Mouse (Mus musculus): ENCODE results near the gene Pam.

The Pam gene

DNA sequence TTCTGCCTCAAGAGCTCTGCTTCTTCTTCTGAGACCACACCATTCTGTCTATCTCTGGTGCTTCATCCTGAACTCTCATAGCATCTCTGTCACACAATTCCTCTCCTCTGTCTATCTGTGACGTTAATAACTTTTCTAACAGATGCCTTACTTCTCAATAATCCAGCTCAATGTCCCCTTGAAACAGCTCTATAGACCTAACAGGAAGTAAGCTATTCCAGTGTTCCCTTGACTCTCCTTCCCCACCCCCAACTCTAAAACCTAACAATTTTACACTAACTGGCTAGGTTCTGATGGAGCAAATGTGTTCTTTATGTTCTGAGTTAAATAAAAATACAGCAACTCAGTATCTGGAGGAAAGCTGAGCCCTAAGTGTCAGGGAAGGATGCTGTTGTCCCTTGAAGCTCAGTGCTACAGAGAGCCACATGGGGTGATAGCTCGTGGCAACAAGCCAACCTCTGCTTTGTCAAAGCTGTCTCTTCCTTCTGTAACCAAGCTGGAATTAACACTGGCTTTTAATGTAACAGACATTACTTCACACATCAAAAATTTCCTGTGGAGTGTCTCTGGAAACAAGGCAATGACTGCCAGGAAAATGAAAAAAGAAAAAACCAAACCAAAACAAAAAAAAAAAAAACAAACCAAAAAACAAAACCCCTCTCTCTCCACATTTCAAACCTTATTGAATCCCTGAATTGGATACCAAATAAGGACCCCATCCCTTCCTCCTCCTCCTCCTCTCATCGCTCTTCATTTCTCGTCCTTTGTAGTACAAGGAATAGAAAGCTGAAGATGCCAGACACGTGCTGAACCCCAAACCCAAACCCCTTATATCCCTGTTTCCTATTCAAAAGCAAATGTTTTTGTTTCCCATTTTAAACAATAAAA lies 261.7 kb downstream of the Pam start:
- no peak for DNase-seq (ENCODE audit: low read depth, low spot score)

DNA sequence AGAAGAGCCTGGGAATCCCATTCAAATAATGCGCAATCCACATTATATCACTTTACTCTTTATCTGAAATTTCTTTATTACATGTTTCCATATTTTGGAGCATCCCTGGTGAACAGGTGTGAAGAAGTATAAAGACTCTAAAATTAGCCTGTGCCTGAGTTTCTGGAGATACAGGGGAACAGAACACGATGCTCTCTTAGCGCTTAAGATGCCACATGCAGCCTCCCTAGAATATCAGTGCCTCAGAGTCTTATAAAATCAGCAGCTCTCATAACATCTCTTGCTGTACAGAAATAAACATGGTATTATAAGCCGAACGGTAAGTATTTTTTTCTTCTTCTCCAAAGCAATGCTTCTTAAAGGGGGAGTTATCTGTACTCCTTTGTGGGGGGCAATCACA lies 267.4 kb downstream of the Pam start:
- DNase-seq (ENCODE audit: low read depth, low spot score), result no peak

DNA sequence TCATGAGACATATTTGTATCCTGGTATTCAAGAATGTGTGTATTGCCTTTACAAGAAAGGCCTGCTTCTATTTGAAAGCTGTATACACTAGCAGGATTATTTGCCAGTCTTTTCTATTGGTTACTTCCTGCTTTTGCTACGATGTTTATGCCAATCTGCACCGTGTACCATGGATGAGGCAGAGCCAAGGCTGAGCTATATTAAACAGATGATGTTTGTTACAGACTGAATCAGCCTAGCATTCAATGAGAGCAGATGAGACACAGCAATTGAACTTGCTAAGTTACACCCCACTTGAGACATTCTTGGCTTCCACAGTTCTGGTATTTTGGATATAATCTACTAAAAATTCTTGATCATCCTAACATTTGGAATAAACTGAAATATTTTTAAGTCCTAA lies 267.9 kb downstream of the Pam start:
- DNase-seq (ENCODE audit: low read depth, low spot score), result no peak

DNA sequence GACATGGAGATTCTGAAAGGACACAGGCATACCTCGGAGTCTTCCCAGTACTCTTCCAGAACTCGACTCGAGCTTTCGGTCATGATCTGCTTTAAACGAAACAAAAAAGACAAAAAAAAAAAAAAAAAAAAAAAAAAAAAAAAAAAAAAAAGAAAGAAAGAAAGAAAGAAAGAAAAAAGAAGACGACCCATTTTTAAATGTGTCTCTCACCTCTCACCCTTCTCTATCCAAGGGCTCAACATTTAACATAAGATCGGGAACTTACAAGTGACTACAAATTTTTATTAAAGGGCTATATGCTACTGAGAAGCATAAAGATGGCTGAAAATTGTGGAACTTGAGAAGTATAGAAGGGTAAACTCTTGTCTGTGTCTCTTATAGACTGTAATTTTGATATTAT lies 272.5 kb downstream of the Pam start:
- DNase-seq (ENCODE audit: low read depth, low spot score), result no peak

DNA sequence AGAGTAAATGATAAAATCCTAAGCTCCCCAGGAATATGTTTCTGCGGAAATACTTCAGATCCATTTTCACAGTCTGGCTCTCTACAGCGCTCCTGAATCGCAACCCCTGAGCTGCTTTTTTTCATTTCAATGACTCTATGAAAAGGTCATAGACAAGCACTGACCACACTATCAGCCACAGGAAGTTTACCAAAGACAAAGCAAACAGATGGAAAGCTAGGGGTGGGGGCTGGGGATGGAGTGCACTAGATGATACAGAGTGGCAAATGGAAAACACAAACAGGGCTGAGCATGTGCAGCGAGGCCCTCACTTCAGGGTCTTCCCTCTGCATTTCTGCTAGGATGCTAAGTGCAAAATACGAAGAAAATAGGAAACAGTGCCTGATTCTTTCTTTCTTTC lies 273.2 kb downstream of the Pam start:
- DNase-seq (ENCODE audit: low read depth, low spot score), result no peak

DNA sequence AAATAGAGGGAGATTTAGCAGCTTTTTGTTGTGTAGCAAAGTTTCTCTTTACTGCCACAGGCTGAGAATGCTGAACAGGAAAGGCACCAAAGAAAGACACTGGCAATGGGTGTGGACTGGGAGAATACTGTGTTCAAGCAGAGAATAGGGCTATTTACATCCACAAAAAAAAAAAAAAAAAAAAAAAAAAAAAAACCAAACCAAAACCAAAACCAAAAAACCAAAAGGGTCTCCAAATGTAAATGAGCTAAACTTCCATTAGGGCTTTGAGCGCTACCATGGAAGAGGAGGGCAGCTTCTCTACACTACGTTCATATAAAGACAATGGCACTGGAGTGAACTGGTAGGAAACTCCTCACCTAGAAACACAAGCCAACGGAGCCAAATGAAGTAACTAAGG lies 274.2 kb downstream of the Pam start:
- DNase-seq (ENCODE audit: low read depth, low spot score), result no peak

DNA sequence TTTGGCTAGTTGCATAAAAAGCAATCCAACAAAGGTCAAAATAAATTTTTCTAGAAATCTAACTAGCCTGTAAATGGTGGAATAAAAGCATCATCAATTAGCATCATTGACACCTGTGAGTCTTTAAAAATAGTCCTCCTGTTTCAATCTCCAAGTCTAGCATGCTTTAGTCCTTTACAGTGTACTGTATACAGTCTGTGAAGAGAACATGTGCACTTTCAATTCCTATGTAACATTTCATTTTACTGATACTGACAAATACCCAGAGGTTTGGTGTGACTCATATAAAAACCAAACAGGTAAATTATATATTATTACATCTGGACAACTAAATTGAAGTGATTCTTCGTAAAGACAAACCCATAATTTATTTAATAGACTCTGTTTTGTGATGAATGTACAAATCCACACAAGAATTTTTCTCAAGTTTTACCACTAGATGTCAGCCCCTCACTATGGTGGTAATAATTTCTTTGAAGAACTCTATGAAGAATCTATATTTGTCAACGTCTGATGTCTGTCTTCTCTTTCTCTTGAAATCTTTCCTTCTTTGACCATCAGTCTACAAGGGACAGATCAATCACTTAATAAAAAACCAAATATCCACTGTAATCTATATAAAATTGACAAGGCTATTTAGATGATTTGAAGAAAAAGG lies 286.1 kb downstream of the Pam start:
- DNase-seq (ENCODE audit: low read depth, low spot score), result no peak

DNA sequence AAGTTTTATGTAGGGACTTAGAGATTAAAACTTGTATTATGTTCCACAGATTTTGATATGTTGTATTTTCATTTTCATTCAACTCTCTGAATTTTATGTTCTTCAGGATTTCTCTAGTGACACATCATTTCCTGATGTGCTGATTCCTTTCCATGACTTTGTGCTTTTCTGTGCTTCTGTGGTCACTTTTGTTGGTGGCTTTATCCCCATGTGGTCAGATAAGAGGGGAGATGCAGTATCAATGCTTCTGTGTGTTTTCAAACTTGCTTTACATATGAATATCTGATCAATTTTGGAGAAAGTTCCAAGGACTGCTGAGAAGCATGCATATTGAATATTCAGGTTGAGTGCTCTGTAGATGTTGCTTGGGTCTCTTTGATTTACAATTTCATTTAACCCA lies 290.9 kb downstream of the Pam start:
- no peak for DNase-seq (ENCODE audit: low read depth, low spot score)

DNA sequence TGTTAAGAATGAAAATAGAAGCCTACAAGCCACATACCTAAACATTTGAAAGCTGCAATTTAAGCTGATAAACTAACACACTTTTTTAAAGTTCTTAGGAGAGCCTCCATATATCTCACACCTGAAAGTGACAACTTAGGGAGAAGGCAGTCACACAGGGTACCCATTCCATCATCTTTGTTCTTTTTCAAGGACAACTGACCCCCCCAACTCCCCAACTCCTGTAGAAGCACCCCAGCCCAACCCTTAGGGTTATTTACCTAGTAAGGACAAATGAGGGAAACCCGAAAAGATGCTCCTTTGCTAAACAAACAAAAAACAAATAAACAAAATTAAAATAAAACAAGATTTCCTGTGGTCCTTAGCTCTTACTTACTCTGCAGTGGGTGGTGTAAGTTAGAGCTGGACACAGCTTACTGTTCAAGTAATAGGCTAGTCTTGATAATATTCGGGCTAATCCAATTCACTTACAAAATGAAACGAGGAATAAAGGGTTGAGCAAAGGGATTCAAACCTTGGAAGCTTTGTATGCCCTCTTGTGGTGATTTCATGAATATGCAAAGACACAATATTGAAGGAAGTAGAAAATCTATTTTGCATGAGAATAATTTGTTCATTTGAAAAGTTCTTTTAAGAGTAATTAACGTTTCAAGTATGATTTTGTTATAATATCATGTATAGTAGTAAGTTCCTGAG lies 293.1 kb downstream of the Pam start:
- DNase-seq (ENCODE audit: low read depth, low spot score), result no peak

DNA sequence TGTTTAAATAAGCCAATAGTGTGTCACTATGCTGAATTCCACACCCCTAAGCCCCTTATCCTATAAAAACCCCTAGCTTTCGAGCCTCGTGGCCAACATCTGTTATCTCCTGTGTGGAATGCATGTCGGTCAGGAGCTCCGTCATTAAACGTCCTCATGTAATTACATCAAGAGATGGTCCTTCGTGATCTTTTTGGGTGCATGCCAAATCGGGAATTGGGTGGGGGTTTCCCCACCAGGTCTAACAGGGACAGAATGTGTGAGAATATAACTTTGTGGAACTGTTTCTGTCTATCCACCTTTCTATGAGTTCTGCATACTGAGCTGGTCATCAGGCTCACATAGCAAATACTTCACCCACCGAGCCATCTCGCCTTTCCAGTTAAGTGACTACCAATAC lies 299.5 kb downstream of the Pam start:
- DNase-seq (ENCODE audit: low read depth, low spot score), result no peak

DNA sequence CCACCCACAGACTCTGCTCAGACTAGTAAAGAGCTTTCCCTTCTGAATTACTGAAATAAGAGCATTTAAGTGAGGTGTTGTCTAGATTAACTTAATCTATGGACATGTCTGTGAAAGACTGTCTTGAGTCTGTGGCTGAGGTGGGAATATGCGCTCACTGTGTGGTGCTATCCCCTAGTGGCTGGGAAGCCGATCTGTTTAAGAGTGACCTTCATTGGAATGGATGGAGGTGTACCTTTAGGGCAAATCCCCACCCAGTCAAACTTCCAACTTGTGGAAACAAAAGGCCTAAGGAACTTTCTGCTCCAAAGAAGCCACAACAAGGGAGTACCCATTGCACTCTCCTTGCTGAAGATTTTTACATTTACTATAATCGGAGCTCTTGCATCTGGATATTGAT lies 301.3 kb downstream of the Pam start:
- DNase-seq (ENCODE audit: low read depth, low spot score), result no peak

DNA sequence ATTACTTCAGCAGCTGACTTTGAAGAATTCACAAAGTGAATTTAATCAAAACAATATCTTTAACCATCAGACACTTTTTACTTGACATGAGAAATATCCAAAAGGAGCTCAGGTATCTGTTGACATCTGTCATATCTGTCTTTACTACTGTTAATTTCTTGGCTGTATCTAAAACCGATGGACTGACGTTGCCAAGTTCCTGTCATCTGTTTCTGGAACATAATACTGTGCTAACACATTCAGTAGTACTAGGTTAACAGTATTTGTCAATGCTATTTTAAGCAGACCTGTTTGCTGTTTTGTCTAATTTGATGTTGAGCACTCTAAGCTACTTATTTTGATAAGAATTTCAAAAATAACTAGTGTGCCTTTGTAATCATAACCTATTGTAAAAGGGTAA lies 307.0 kb downstream of the Pam start:
- DNase-seq (ENCODE audit: low read depth, low spot score), result no peak

DNA sequence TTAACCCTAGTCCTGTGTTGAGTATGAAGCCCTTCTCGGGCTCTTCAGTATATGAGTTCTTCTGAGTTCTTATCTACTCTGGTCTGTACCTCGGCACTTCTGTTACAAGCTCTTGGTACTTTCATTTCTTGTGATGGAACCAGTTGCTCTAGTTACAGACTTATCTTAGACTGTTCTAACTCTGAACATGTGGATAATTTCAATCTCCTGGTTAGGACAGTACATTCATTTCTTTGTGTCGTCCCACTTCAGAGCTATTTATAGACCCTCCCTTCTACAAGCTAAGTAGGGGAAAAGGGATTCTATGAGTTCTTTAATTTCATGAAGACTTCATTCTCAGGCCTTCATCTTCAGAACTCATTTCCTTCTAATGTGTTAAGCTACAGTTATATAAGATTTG lies 307.8 kb downstream of the Pam start:
- no peak for DNase-seq (ENCODE audit: low read depth, low spot score)

DNA sequence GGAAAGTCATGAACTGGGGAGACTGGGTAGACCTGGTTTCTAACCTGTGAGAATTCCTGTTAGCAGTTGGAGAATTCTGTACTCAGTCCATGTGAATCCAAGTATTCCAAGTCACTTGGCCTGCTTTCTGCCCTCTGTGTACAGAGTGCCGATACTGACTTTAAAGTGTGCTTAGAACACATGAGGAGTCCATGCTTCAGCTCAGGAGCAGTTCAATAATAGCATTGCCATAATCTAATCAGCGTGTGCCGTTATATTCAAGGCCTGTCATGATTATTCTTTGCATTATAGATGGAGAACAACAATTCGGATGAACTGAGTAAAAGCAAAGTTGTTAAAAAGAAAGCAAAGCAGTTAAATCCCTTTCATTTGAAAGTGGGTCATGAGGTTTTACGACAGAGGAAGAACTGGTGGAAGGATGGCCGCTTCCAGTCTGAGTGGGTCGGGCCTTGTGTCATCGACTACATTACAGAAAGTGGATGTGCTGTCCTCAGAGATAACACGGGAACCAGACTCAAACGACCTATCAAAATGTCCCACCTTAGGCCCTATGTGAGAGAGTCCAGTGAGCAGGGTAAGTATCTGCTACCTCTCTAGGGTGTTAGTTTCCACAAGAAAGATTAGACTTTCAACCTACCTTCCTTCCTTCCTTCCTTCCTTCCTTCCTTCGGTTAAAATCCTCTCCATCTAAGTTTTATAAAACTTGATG lies 309.6 kb downstream of the Pam start:
- DNase-seq (ENCODE audit: low read depth, low spot score), result no peak

DNA sequence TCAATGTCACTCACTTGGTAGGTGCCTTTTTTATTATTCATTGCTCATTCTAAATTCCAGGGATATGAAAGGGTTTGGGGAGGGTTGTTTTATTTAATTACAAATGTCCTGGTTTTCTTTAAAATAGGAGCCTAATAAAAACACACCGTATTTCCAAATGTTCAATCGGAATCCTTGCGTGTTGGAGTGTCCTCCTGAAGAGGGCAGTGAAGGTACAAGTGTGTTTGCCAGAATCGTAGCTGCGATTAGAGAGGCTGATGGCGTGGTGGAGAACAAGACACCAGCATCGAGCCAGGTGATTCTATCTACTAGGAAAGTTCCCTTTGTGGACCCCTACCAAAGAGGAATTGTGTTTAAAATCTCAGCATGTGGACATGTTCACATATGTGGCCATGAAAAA lies 310.5 kb downstream of the Pam start:
- DNase-seq (ENCODE audit: low read depth, low spot score), result no peak

DNA sequence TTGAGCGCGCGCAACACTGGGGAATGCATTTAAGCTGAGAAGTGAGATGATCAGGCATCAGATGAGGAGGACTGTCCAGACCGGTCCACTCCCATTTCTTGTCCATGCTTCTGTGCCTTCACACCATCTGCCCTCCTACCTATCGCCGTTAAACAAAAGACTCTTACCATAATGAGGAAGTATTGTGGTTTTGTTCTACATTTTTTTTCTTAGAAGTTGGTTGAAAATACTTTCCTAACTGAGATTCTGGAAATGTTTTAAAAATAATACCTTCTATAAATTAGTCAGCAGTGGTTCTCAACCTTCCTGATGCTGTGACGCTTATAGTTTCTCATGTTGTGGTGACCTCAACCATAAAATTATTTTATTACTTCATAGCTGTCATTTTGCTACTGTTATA lies 313.8 kb downstream of the Pam start:
- DNase-seq (ENCODE audit: low read depth, low spot score), result no peak

DNA sequence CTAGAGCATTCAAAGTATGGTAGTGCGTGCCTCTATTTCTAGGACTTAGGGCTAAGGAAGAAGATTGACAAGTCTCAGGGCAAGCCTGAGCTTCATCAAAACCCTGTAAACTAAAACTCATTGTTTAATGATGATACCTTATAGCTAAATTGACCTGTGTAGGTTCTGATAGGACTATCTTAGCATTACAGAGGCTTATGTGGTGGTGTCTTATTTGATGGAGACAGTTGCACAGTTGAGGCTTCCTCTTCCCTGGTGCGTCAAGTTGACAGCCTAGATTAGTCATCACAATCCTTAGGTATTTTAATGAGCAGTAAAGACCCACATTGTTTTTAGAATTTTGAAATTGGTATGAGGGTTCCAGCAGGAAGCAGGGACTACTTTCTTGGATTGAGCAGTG lies 321.5 kb downstream of the Pam start:
- DNase-seq (ENCODE audit: low read depth, low spot score), result no peak

DNA sequence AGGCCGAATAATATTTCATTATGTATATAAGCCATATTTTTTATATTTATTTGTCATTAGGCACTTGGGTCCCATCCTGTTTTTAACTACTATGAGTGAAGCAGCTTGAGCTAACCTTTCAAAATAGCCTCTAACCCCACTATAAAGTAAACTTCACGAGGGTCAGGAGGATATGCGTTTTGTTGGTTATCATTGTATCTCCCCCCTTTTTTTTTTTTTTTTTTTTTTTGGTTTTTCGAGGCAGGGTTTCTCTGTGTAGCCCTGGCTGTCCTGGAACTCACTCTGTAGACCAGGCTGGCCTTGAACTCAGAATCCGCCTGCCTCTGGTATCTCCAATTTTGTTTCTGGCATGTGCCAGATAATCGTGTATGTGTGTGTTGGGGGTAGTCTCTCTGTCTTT lies 322.1 kb downstream of the Pam start:
- DNase-seq (ENCODE audit: low read depth, low spot score), result no peak

DNA sequence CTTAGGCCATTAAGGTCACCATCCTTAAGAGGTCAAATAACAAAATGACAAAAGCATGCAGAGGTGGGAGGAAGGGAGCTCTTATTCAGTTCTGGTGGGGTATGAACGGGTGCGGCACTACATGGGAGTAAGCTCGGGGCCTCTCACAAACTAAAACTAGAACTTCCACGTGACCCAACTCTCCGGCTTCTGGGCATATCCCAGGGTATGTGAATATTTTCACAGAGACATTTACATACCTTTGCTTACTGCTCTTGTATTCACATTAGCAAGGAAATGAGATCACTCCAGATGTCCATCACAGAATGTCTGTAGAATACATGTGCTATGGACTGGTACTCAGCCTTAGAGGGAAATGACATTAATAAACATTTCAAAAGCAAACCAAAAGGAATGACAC lies 323.7 kb downstream of the Pam start:
- DNase-seq (ENCODE audit: low read depth, low spot score), result no peak

DNA sequence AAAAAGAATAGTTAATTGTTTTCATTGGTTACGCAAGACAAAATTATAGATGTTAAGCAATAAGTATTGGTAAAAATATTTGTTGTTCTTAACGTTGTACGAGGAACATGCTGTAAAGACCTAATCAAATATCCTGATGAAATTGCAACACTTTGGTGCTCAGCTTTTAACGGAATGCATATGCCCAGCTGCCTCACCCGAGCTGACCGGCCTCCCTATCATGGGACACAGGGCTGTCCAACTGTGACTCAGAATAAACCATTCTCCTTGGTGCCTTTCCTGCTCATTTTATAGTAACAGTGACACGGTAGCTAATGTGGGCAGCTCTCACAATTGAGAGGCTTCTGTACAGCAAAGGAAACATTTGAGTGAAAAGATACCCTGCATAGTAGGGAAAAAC lies 324.3 kb downstream of the Pam start:
- DNase-seq (ENCODE audit: low read depth, low spot score), result no peak

DNA sequence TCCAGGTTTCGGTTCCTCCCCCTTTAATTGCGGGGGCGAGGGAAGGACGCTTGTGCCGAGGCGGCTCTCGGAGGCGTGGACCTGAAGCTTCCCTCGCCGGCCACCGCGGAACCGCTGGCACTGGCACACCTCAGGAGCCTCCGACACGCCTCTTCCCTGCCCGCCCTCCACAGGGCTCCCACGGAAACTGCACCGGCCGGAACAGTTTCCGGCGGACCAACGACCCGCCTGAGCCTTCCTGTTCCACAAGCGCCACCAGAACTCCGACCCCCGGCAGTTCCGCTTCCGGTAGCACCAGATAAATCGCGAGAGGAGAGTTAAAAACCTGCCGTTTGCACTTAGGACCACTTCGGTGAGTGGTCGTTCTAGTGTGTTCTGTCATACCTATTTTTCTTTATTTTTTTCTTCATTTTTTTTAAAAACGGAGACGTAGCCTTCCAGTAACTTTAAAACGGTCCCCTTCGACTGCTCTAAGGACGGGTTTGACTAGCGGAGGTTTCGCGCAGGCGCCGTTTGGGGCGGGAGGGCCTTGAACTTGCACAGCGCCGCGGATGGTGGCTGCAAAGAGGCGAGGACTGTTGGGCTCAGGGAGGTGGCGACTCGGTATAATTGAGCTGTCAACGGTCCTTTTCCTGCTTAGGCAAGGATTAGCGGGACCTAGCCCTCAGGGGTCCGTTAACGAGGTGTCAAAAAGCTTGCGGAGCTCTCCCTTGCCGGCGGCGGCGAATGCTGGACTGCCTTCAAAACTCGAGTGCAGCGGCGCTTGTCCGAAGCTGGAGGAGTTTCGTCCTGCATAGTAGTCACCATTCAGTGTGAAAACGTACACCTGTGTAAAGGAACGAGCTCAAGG lies 325.3 kb downstream of the Pam start, which contains the start of the genes Gin1 and Ppip5k2:
Gene Gin1, plus strand, starts transcription at position 269 of the 850 bp plus-strand sequence.
Gene Ppip5k2, minus strand, starts transcription at position 508 of the 850 bp plus-strand sequence.
- peak; percentile 92 for DNase-seq (ENCODE audit: low read depth, low spot score)

Data from c-Kit-negative CD71-positive TER-119-positive erythroid progenitor cells, embryonic 14.5 days (primary cell).